Mouse (Mus musculus) retina, adult 2 months (tissue): ENCODE data around the gene Col6a1.

ENCODE experiments used
- DNase-seq: peaks from one replicate; pipeline ENCODE4 v3.0.0-alpha.2; 2012; ENCODE audit warnings: low read depth, low spot score

Gene Col6a1

DNA sequence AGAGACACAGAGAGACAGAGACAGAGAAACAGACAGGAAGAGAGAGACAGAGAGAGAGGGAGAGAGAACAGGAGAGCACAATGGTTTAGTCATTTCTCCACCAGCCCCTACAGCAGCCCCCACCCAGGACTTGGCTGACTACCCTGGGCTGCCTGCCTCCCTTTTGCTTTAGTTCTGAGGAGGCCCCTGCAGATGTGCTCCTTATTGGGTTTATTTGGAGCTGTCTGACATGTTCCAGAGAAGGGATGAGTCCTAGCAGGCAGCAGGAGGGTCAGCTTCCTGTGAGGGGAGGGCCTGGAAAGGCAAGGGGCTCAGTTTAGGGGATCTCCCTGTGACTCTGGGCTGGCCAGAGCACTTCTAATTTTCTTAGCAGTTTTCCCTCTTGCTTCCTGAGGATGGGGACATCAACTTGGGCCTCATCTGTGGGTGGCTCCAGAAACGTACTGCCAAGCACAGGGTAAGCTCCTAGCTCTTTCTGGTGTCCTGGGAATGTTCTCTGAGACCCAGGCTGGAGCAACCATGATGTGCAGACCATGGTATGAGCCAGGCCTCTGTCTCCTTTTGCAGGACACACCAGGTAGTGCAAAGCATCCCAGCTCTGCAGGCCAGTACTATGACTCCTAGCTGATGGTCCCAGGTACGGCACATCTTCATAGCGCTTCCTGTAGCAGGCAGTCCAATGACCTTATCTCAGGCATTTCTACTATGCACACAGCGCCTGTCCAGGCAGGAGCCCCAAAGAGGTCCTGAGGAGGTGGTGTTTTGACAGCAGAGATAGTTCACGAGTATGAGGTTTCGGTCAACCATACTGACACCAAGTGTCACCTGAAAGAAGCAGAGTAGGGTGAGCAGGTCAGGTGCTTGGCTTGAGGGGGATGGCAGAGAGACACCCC is 45.0 kb downstream of the Col6a1 start:
- DNase-seq: no peak

DNA sequence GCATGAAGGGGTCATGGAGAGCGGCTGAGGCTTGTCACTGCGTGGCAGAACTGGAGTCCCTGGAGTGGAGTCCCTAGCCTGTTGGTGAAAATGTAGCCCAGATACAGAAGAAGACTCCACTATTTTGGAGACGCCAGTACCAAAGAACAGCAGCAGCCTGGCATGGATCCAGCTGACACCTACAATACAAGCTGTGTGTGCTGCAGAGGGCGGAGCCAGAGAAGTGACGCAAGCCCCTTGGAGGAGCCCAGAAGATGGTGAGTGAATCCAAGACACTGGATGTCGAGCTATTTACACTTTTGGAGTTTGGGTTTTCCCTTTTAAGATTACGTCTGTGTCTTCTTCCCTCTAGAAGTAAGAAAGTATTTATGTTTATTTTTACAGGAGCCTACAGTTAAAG is 47.8 kb downstream of the Col6a1 start:
- no peak for DNase-seq

DNA sequence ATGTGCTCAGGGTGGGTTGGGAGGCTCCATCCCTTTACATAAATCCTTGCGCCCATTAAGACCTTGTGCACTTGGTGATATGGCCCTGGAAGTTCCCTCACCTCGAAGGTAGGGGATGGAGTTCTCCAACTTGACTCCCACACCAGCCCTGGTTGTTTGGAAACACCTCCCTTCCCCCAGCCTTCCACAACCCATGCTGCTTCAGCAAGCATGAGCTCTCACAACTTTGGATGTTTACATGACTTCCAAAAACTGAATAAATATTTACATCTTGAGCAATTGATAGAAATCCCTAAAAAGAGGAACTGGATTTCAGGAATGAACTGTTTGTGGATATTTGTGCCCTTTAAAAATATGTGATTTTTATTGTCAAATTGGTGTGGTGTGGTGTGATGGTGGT is 50.7 kb downstream of the Col6a1 start:
- no peak for DNase-seq

DNA sequence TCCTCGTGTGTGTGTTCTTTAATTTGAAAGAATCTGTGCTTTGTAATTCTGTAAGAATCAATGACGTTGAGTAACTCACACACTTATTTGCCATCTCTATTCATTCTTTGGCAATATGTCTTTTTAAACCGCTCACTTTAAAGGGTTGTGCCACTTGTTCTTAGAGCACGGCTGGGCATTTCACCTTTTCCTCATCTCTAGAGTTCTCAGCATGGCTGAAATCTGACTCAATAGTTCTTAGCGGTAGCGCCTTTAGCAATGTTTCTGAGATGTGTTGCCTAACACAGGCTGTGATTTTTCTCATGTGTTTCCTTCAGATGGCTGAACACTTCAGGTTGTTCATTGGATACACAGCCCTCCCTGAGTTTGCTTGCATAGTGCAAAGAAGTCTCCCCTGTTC is 51.4 kb downstream of the Col6a1 start:
- no peak for DNase-seq

DNA sequence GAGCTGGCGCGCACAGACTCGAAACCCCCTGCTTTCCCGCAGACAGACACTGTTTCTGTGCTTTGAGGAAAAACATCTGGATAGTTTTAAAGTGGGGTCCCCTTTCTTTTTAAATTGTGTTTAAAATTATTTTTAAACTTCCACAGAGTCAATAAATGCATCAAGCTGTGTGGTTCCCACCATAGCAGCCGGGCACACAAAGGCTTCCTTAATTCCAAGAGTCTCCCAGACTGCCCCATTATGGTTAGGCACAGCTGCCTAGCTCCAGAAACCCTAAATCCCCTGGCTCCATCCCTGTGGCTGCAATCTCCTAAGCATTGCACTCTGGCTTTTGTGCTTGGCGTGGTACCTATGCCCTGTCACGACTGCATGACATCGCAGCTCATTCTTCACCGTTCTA is 54.0 kb downstream of the Col6a1 start:
- DNase-seq: no peak

DNA sequence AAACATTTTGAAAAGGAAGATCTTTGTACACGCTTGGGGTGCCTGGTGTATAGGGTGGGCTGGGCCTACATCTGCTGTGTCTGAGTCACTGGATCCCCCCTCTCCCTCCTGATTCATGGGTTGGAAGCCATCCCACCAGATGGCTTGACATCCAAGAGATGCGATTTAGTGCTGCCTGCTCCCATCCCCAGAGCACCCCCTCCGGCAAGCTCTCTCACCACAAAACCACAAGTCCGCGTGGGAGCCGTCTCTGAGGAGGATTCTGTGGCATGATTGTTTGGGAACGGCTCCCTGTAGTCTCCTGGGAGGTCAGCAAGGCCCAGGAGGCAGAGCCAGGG is 57.1 kb downstream of the Col6a1 start:
- no peak for DNase-seq

DNA sequence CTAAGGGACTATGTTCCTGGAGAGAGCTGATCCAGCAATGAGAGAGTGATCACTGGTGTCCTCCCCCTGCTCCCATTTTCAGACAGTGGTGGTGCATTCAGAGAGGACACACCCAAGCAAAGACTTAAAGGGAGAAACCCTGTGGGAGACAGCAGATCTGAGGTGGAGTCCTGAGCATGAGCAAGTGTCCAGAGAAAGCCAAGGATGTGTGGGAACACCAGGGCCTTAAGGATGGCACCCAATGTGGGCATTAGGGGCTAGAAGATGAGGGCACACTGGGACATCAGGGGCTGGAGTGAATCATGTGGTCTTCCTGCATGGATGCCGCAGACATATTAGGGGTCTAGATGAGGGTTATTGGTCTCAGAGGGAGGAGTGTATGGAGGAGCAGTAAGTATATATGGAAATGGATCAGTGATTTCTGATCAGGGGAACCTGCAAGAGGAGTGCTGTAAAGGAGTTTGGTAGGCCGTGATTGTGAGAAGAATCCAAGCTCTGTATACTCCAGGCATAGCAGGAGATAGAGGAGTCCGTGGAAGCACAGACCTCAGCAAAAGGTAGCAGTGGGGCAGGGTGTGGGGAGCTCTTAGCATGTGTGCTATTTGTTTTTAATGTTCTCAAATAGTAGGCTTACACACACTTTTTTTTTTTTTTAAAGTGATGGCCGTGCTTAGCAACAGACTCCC is 57.6 kb downstream of the Col6a1 start:
- DNase-seq: no peak

DNA sequence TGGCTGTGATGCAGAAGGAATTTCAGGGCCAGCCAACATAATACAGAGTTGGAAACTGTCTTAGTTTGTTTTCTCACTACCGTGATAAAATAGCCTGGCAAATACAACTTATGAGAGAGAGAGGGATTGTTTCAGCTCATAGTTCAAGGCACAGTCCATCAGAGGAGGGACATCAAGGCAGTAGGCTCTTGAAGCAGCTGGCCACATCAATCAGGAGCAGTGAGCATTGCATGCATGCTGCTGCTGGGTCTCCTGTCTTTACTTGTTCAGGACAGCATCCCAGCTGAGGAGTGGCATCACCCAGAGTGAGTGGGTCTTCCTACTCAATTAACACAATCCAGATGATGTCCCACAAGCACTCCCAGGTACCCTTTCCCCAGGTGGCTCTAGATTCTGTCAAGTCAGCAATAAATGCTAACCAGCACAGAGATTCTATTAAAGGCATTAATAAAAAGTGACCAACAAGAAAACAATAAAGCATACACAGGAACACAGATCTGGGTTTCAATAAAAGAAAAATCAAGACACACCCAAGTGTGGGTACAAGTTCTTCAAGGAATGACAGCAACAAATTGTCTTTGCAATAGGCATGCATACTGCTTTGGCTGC is 58.7 kb downstream of the Col6a1 start:
- no peak for DNase-seq

DNA sequence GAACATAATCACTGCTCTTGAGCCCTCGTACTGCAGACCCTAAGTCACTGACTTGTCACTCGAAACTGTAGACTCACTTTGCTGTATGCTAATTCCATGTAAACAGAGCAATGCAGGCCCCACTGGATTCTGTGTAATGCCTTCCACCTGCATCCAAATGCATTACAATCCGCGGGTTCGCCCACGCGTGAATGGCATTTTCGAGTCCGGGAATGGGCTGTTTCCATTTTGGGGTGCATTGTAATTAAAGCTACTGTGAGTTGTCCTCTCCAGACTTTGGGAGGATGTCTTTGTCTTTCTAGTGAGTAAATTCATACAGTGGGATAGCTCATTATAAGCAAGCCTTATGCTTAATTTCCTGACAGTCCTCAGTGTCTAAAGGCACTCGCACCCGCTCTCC is 60.4 kb downstream of the Col6a1 start:
- DNase-seq: no peak

DNA sequence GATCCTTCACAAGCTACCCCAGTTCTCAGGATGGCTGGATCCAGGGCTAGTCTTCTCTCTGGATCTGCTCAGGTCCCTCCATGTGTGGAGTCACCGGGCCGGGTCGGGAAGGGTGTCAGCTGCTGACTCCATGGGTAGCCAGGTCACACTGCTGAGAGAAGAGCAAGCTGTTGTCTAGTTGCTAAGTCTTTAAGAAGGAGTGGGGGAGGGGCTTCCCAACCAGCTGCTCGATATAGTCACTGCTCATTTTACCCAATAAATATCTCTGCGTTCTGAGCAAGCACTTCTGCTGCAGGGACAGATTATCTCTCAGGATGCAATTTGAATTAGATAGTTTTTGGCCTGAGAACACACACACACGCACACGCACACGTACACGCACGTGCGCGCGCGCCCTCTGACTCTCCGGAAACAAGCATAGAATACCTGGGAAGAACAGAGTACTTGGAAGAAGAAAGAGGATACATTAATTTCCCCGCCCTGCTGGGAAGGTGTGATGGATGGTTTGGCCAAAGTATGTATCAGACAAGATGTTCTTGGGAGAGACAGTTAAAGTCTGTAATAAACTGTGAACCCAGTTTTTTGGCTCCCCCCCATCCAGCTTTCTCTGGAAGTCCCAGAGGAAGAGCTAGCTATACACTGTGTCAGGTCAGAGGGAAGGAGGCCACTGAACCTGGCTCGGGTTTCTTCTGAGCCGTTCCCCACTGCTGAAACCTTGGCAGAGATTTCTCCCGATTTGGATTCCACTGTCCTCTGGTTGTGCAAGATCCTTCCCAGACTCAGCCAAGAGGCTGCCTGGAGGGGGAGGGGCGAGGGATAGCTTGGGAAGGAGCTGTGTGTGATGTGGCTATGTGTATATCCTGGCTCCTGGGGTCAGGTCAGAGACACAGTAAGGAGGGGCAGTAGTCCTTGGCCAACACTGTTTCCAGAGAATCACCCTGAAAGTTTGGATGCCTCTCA is 61.5 kb downstream of the Col6a1 start:
- DNase-seq: no peak
